Mouse (Mus musculus): ENCODE results near the gene Fbxl17.

The Fbxl17 gene

DNA sequence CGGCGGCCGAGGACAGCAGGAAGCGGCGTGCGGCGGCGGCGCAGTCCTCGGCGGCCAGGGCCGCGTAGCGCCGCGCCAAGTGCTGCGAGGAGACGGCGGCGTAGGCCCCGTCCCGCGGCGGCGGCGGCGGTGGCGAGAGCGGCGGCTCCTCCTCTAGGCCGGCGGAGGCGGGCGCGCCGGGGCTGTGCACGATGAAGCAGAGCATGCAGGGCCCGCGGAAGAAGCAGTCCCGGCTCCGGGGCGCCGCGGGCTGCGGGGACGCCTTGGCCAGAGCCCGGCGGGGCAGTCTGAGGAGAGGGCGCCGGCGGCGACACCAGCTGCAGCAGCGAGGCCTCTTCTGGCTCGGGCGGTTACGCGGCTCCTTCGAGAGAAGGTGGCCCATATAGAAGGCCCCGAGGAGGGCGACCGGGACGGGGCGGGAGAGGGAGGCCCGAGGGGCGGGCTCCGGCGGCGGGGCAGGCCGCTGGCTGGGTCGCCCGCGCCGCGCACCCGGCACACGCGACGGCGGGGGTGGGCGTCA is at the start of gene Fbxl17:
TSS of gene Fbxl17 (minus strand) at position 382 of the 520 bp plus-strand sequence.
- DNase-seq: peak; percentile 80

DNA sequence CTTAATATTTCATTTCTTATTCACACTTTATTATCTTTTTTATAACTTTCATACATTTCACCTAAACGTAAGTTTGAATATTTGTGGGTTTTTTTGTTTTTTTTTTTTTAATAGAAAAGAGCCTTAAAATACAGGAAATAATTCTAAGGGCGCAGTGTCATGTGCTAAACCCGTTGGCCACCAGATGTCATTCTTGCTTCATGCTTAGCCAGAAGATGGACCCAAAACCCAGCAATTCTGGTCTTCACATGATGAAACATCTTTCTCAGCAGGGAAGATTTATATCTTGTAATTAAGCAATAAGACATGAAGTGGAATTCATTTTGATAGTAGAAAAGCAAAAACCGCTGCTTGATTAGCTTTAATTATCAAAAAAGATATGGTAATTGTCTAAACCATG is 47.6 kb upstream of the Fbxl17 start:
- peak; percentile 6 for DNase-seq

DNA sequence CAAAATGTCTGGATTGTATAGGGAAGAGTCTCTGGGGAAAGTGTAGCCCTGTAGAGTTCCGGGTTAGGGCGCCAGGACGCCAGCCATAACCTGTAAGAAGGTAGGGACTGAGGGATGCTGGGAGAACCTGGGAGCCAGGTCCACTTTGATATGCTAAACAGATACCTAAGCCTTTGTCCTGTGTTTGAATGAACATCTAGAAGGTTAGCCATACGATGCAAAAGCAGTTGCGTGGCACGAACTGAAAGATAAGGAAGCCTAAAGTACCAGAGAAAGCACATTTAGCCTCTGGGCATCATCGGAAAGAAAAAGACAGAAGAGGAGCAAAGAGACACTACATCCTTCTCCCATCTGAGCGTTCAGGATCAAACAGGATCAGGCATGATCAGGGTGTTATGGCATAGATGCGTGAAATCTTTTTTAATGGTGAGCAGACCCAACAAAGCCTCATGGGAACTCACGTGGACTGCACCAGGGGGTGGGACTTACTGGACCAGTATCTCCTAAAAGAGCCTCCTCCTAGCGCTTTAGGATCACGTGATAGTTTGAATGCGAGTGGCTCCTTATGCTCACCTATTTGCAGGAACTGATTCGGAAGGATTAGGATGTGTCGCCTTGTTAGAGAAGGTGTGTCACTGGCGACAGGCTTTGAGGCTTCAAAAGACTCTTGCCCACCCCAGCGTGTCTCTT is 34.9 kb upstream of the Fbxl17 start:
- no peak for DNase-seq

DNA sequence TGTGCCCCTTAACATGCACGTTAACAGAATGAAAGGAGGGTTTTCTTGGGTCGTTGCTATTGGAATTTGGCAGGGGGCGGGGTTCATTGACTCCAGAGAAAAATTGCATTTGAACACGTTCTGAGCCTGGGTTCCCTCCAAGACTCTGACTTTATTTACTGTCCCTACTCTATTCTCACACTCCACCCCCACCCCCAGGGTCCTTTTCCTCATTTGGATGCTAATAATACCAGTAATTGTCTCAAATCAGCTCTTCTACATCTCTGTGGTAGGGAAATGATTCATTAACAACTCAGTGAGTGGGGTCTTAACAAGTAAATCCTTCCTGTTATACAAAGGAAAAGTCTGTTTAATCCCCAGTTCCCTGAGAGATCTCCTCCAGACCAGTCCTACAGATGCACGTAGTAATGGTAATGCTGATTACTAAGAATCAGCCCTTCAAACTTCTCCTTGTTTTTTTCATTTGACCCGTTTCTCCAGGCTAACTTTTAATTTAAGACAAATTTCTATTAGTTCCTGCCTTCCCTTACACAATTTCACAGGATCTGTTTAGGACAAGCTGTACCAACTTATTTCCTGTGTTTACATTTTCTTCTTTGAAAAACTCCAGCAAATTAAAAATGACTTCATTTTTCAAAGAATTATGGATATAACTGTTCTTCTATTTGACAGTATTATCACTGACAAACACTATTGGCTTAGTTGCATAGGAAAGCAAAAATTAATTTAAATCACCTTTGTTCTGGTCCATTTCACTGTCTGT is 33.4 kb upstream of the Fbxl17 start:
- DNase-seq: peak; percentile 4

DNA sequence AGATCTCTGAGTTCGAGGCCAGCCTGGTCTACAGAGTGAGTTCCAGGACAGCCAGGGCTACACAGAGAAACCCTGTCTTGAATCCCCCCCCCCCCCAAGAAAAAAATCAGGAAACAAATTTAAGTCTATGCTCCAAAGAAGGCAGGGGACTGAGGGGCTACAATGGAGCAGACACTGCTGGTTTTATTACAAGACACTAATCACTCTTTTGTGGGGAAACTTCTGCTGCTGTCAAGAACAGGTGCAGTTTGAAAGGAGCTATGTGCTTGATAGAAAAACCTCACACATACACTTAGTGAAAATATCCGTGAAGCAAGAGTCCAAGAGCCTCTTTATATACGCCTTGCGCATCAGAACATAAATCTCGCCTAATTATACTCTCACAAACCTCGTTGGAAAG is 29.7 kb upstream of the Fbxl17 start:
- no peak for DNase-seq

DNA sequence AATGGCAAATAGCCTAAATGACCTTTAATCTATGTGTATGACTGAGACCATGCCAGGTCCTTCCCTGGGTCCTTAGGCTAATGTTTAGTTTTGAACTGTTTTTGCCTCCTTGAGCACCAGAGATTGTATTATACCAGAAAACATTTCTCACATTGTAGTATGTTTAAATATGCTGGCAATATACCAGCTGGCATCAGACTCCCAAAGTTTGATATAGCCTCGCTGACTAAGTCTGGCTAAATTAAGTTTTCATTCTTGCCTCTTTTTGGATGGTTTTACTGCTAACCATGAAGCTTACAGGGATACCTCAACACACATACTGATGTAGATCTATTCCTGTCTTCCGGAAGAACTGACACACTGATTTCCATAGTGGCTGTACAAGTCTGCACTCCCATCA is 20.9 kb upstream of the Fbxl17 start:
- DNase-seq: no peak

DNA sequence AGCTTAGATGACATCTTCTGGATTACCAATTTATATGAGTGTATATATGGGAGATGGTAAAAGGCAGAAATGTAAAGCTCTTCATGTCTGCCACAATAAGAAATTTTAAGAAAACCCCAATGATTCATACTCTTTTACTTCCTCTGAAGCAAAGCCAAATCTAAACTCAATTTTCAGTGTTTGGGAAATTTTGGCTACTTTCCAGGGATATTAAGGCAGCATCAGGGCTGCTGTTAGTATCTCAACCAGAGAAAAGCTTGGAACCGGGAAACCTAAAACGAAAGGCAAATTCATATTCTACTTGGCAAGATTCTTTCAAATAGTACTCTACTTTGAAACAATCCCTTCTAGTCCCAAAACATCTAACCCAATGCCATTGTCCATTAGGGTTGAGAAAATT is 10.6 kb upstream of the Fbxl17 start:
- no peak for DNase-seq

DNA sequence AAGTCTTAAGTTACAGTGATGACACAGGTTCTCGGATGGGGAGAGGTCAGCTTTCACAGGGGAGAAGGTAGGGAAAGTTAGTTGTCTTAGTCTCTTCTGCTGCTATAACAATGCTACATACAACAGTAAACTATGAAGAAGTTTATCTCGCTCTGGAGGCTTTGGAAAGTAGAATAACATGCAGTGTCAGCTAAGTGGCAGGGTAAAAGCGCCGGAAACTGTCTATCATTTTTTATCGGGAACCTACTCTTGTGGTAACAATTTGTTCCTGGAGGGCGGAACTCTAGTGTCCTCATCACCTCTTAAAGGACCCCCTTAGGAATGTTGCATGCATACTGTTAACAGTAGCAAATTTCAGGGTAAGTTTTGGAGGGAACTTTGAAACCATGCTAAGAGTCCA is 1.3 kb upstream of the Fbxl17 start:
- no peak for DNase-seq

DNA sequence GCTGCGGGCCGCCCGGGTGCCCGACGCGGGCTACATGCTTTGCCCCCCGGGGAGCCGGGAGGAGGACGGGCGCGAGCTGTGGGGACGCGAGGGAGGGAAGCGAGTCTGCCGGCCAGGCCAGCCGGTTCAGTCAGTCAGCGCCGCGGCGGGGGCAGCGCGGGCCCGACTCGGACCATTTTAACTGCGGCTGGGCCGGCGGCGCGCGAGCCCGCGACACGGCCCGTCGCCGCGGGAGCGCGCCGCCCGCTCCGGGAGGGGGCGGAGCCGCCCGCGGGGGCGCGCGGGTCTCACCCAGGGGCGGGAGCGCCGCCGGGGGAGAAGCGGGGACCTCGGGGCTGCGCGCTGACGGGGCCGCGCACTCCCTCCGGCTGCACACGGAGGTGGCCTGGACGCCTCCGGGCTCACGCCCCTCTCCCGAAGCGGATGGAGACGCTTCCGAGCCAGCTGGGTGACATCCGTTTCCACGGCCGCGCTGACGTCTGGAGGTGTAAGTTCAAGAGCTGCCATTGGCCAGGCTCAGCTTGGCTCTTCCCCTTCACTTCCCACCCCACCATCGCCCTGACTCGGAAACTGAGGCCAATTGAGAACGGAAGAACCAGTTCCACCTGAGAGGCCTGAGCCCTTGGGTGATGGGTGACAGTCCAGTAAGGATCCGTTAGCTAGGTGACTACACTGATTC is 478 bp upstream of the Fbxl17 start:
- peak; percentile 92 for DNase-seq

DNA sequence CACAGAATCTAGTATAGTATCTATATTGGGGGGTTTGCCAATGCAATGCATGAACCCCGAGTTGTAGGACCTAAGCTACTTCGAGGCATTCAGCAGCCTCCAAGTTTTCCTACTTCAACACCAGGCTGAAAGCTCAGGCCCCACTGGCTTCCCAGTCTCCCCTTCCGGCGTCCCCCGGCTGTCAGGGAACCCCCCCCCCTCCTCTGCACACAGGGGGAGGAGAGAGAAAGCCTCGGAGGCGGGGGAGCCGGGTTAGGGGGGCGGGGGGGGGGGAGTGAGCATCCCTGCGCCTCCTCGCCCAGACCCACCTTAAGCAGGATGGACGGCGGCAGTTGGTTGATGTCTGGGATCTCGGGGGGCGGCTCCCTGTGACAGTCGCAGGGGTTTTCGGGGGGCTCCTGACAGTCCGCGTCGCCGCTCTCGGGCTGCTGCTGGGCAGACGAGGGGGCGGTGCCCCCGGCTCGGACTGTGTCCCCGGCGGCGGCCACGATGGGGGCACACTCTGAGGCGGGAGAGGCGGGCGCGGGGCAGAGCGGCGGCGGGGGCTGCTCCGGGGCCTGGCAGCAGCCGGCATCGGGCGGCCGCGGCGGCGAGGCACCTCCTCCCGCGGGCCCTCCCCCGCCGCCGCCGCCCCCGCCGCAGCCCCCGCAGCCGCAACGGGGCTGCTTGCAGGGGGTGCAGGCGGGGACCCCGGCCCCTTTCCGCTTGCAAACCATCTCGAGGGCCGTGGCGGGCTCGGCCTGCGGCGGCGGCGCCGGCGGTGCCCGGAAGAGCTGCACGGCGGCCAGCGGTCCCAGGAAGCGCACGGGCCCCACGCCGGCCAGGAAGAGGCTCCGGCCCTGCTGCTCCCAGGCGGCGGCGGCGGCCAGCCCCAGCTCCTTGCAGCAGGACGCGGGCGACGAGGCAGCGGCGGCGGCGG is 841 bp downstream of the Fbxl17 start:
- peak; percentile 74 for DNase-seq

DNA sequence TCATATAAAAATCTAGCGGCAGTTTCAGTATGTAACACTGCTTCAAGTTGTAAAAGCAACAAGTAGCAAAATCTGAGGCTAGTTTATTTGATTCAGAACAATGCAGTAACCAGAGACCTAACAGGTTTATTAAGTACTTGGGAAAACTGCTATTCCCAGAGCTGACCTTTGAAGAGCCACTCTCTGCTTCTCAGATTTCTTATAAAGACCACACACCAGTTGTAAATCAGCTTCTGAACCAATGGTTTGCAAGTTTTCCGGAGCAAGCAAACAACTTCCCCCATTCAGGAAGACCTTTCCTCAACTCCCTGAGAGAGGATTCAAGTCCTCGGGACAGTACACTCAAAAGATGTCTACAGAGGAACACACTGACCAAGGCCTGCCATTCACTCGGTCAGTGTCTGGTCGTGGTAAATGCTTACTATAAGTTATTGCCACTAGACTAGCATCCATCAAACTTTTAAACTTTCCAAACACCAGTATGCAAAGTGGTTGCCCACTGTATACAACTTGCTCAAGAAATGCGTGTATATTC is 1.6 kb downstream of the Fbxl17 start:
- no peak for DNase-seq

DNA sequence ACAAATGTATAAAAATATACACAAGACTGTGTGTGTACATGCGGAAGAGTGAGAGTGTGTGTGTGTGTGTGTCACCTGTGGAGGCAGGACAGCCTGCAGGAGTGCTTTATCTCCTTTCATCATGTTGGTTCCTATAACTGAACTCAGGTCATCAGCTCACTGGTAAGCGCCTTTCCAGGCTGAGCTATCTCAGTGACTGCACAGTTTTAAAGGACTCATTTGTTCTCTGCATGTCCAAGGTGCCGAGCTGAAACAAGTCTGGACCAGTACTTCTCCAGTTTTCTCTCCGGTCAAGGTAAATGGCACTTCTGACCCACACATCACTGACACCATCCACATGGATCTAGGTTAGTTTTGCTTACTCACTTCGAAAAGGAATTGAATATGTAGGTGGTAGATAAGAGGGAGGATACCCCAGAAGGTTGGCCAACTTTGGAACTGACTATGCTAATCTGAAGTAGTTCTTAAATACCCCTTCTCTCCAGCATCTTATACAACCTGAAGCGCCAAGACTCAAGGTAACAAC is 2.5 kb downstream of the Fbxl17 start:
- DNase-seq: no peak

DNA sequence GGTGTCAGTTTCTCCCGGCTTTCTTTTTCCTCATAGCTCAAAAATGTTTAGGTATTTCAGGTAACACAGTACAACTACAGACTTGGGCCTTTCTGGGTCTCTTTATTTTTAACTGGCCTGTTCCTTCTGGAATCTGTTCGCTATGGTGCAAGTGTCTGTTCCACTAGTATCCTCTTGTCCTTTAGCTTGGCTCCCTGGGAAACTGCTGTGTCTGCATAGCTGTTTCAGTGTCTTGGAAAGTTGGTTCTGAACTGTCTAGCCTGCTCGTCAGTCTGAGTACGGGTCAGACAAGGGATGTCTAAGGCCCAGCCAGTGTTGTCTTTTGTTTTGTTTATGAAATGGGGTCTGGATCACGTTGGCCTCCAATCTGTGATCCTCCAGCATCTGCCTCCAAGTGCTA is 3.7 kb downstream of the Fbxl17 start:
- peak; percentile 24 for DNase-seq

DNA sequence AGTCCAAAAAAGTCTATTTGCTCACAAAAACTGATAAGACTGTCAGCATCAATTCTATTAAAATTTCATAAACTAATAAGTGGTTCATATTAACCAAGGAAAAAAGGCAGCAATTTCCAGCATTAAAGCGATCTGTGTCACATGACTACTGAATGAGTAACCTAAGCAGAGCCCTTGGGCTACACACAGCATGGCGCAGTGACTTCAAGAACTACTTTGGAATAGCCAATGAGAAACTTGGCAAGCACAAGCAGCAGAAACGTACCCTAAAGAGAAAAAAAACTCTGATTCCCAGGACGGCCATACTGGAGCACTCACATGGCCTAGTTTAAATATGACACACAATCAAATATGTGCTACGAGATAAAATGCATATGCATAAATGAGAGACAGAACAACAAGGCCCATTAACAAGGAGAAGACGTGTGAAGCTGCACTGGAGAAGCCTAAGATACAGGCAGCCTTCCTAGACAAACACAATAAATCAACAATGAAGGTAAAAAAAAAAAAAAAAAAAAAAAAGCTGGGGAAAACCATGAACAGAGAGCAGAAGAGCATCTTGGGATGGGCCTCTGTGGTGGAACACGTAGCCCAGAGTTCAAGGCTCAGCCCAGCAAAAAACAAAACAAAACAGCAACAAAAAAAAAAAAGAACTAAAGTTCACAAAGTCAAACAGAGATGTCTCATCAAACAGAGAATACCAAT is 5.8 kb downstream of the Fbxl17 start:
- peak; percentile 12 for DNase-seq

DNA sequence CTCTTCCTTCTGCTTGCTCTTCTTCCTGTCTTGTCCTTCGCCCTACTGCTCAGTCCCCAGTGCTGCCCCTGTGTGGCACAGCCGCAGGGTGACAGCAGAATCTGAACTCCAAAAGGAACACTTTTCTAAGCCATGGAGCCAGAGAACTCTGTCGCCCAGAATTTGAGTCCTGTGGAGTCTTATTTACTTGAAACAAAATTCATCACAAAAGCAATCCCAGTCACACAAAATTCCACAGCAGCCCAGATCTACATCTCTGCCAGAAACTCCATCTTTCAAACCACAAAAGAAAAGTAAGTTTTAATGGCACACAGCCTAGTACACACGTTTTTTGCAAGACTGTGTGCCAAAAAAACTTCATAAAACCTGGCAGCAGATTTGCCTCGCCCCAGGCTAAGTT is 6.5 kb downstream of the Fbxl17 start:
- DNase-seq: peak; percentile 28

DNA sequence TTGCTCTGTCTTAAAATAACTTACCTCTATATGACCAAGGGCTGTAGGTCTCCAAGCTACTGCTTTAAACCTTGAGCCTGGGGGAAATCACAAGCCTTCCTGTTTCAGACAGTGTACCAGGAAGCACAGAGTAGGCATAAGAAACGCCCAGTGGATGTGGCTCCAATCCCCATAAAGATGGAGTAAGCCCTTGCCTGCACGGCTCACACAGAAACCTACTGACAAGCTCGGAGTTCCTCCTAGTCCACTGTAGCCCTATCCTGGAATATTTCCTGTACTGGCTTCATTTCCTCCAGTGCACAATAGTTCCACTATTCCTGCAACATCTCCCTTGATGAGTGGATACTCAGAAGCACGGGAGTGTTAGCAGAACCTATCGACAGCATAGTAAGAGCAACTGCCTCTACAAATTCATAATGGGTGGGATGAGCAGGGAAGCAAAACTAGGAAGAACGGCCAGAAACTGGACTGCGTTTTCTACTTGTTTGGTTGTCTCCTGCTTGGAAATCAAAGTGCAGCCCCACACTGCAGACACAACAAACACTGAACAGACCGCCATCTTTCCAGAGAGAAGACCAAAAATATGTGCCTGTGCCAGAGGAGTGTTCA is 7.0 kb downstream of the Fbxl17 start:
- peak; percentile 32 for DNase-seq

DNA sequence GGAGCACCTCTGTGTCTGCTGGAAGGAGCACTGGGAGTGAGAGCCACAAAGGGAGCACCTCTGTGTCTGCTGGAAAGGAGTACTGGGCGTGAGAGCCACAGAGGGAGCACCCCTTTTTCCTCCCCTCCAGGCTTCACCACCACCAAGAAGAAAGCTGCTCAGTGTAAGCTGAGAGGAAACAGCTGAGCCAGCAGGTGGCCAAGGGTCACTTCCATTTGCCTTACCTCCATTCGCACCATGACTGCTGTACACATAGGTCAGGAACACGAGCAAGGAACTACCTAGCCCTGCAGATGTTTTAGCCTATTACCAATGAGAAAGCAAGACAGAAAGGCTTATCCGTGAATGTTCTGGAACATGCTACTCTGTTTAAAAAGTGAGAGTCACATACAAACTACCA is 10.3 kb downstream of the Fbxl17 start:
- DNase-seq: peak; percentile 51

DNA sequence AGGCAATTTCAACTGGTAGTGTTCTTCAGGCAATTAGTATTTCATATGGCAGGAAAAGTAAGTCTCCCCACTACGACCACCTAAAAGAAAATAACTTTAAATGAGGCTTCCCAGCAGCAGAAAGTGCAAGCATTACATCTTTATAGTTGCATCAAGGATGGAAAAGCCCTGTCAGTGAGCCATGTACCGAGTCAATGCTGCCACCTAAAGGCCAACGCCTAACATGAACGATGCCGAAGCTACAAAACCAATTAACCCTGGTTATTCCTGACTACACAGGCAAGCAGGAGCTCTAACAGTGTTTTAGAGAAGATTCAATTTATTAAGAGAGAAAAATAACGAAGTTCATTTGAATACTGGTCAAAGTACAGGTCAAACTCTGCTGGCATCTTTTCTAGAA is 32.0 kb downstream of the Fbxl17 start:
- DNase-seq: peak; percentile 63

DNA sequence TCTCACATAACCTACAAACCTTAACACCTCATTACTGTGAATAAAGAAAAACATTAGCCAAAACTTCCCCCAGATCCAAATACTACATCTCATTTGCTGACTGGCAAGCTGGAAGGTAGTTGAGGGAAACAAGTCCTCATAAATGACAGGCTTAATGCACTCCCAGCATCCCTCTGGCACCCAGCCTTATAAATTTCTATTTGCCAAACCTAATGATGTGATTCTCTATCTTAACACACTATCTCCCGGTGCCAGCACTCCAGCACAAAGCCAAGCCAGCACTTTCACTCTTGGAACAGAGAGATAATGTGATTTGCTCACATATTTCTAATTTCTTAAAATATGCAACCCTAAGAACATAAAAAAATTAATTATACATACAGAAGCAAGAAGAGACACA is 34.6 kb downstream of the Fbxl17 start:
- no peak for DNase-seq

DNA sequence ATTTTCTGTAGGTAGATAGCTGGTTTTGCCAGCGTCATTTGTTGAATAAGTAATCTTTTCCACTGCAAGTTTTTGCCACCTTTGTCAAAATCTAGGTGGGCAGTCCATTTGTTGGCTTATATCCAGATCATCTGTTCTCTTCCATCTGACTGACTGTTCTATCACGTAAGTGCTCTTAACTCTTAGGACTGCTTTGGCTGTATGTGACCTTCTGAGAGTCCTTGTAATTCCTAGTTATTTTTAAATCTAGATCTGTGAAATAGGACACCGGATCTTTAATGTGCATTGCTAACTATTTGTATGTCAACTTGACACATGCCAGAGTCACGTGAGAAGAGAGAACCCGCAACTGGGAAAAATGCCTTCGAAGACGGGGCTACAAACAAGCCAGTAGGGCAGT is 37.3 kb downstream of the Fbxl17 start:
- DNase-seq: no peak

Data from kidney, postnatal 14 days (tissue).